Mouse (Mus musculus) embryonic facial prominence, embryonic 14.5 days (tissue): Measurements from ENCODE around the gene Map1a. TPM values are rescaled to one million over a fixed set of nuclear protein-coding genes. Genes with fewer than 3 reads are reported as not detected.

Experiments used
- ATAC-seq: fragments of 200-750 bp; cut with Nextera tagmentation; 2 replicates; pipeline ENCODE4 v1.8.0; 2017; ENCODE audit warnings: low read depth, moderate number of reproducible peaks, moderate TSS enrichment
- DNase-seq: peaks from one replicate; pipeline ENCODE4 v3.0.0-alpha.2; 2015; ENCODE audit warnings: low spot score
- H3K27ac ChIP-seq: fragments of 300-500 bp; sonication (generic); replicated peaks from 2 replicates; pipeline ENCODE4 v1.5.1; 2014; ENCODE audit warnings: low read depth, mild to moderate bottlenecking, low read length, moderate library complexity
- H3K27me3 ChIP-seq: fragments of 300-500 bp; sonication (generic); replicated peaks from 2 replicates; pipeline ENCODE4 v1.6.1; 2014; ENCODE audit warnings: low read length; ENCODE audit not compliant: control insufficient read depth, insufficient read depth
- H3K36me3 ChIP-seq: fragments of 300-500 bp; sonication (generic); 2 replicates; pipeline ENCODE4 v1.6.1; 2014; ENCODE audit warnings: low read length, mixed read lengths; ENCODE audit not compliant: control insufficient read depth, insufficient read depth
- H3K4me1 ChIP-seq: fragments of 300-500 bp; sonication (generic); 2 replicates; pipeline ENCODE4 v1.6.1; 2014; ENCODE audit warnings: antibody characterized with exemption, low read length; ENCODE audit not compliant: control insufficient read depth, insufficient read depth
- H3K4me2 ChIP-seq: fragments of 300-500 bp; sonication (generic); 2 replicates; pipeline ENCODE4 v1.6.1; 2014; ENCODE audit warnings: low read depth, mild to moderate bottlenecking, low read length, moderate library complexity, mixed read lengths
- H3K4me3 ChIP-seq: fragments of 300-500 bp; sonication (generic); 2 replicates; pipeline ENCODE4 v1.5.1; 2014; ENCODE audit warnings: low read depth, mild to moderate bottlenecking, low read length
- H3K9ac ChIP-seq: fragments of 300-500 bp; sonication (generic); 2 replicates; pipeline ENCODE4 v1.6.1; 2014; ENCODE audit warnings: low read depth, mild to moderate bottlenecking, low read length, moderate library complexity, mixed read lengths
- H3K9me3 ChIP-seq: fragments of 300-500 bp; sonication (generic); 2 replicates; pipeline ENCODE4 v1.6.1; 2016; ENCODE audit warnings: low read length; ENCODE audit not compliant: control insufficient read depth
- WGBS: fragments of 180-500 bp; shearing (Covaris S2); extraction: QIAGEN DNeasy Blood & Tissue Kit; methylation state at CpG from one replicate; pipeline ENCODE4 v1.1.7; 2014; 5-methylcytosine and 5-hydroxymethylcytosine counted together
- polyA plus RNA-seq: library from polyadenylated mRNA; unstranded; fragments of >200 nt; fragmentation: Nextera tagmentation; extraction: Ambion mirVana; gene quantifications from 2 replicates; pipeline ENCODE4 v1.2.1, GENCODE M21; 2014

Map1a gene
- polyA plus RNA-seq, 1 experiment from 2014 or later = 10.9 TPM

DNA sequence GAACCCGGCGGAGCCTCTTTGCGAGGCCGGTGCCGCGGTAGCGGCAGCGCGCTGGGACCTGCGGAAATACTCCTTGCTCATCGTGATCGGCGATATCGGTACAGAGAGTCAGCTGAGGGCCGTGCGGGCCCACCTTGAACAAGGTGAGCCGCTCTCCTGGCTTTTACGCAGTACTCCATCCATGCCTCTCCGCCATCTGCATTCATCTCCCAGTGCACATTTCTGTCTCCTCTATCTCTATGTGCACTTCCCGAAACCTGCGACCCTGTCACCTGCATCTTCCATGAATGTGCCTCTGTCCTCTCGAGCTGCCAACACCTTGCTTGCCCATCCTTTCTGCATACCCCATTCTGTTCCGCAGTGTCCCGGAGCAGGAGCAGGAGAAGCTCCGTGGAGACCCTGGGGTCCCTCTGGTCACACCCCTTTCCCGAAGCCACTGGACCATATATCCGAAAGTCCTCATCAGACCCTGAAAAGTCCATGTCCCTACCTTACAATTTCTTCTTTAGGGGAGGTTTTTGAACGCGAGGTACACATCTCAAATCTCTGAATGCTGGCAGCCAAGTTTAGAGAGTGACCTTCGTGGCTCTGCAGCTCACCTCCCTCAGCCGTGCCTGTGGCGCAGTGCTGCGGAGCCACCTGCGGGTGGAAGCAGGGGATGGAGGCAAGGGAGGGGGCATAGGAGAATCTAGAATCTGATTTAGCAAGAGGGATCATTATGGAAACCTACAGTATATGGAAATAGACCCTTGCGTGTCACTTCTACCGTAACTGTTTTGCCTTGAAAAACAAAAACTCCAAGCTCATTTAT, 535 bp downstream of the Map1a start:
- peaks cover 12% of the 10 kb centered on the region for H3K27me3 ChIP-seq
- H3K4me3 ChIP-seq = peak overlapping the region; percentile 55
- no peak for DNase-seq
- peak overlapping the region; percentile 88 for H3K4me2 ChIP-seq
- ATAC-seq = peak; percentile 26; the same call in 1 of the 2 replicates
- H3K9ac ChIP-seq = peak overlapping the region; percentile 56
- WGBS = 4% methylated on average over 25 of the region's 36 CpGs
- no peak overlapping the region for H3K27ac ChIP-seq
- H3K36me3 ChIP-seq = no peaks in the 10 kb centered on the region
- peaks cover 16% of the 10 kb centered on the region for H3K4me1 ChIP-seq
- H3K9me3 ChIP-seq = no peaks in the 10 kb centered on the region

- WGBS = 61% methylated on average over 5 of the region's 5 CpGs
- Histone ChIP-seq H3K9ac (no peak overlapping the region), H3K36me3 (no peaks in the 10 kb centered on the region), H3K4me3 (no peak overlapping the region), H3K27me3 (peaks cover 17% of the 10 kb centered on the region), H3K4me2 (no peak overlapping the region), H3K27ac (no peak overlapping the region), H3K4me1 (peaks cover 24% of the 10 kb centered on the region), H3K9me3 (no peaks in the 10 kb centered on the region)
- ATAC-seq (no peak), DNase-seq (no peak)
Observed at GRCm38 (mm10) chr2:121292316-121293013, 3.1 kb downstream of the Map1a start.

- peak overlapping the region; percentile 50 for H3K4me3 ChIP-seq
- H3K9ac ChIP-seq = 0 out of 2 replicates have a peak overlapping the region, but pooled peaks have one; percentile 62
- H3K36me3 ChIP-seq = 0 out of 2 replicates have a peak, but pooled peaks cover 5% of the 10 kb centered on the region
- H3K9me3 ChIP-seq = no peaks in the 10 kb centered on the region
- peak overlapping the region; percentile 79 for H3K4me2 ChIP-seq
- peaks cover 24% of the 10 kb centered on the region for H3K4me1 ChIP-seq
- no peak for DNase-seq
- H3K27me3 ChIP-seq = peaks cover 26% of the 10 kb centered on the region
- H3K27ac ChIP-seq = no peak overlapping the region
- no peak for ATAC-seq
- WGBS = 18% methylated on average over 4 of the region's 4 CpGs
Observed at GRCm38 (mm10) chr2:121294182-121294581, 4.8 kb downstream of the Map1a start.

- Histone ChIP-seq H3K9me3 (no peaks in the 10 kb centered on the region), H3K9ac (peak overlapping the region; percentile 62), H3K4me1 (peaks cover 22% of the 10 kb centered on the region), H3K27ac (peak overlapping the region; percentile 28; the same call in 1 of the 2 replicates), H3K36me3 (0 out of 2 replicates have a peak, but pooled peaks cover 12% of the 10 kb centered on the region), H3K27me3 (peaks cover 23% of the 10 kb centered on the region), H3K4me2 (peak overlapping the region; percentile 79), H3K4me3 (peak overlapping the region; percentile 50)
- 2% methylated on average over 16 of the region's 18 CpGs for WGBS
- peak; percentile 83 for DNase-seq
- peak; percentile 84 for ATAC-seq
Observed at GRCm38 (mm10) chr2:121294753-121295607, 5.6 kb downstream of the Map1a start.

- Histone ChIP-seq H3K9me3 (no peaks in the 10 kb centered on the region), H3K4me2 (peak overlapping the region; percentile 79), H3K36me3 (peaks cover 21% of the 10 kb centered on the region; the same call in 1 of the 2 replicates), H3K4me1 (peaks cover 19% of the 10 kb centered on the region), H3K27ac (peak overlapping the region; percentile 28; the same call in 1 of the 2 replicates), H3K4me3 (peak overlapping the region; percentile 50), H3K27me3 (peaks cover 16% of the 10 kb centered on the region), H3K9ac (peak overlapping the region; percentile 62)
- DNase-seq (peak; percentile 74), ATAC-seq (peak; percentile 17)
- WGBS = 1% methylated on average over 13 of the region's 15 CpGs
Observed at GRCm38 (mm10) chr2:121295608-121296571, 6.5 kb downstream of the Map1a start.

- H3K27ac ChIP-seq = no peak overlapping the region
- no peak for DNase-seq
- H3K4me1 ChIP-seq = peaks cover 19% of the 10 kb centered on the region
- WGBS = 14% methylated on average over 6 of the region's 6 CpGs
- no peak overlapping the region for H3K9ac ChIP-seq
- no peaks in the 10 kb centered on the region for H3K9me3 ChIP-seq
- H3K4me2 ChIP-seq = peak overlapping the region; percentile 79
- ATAC-seq = no peak
- H3K4me3 ChIP-seq = peak overlapping the region; percentile 50
- H3K36me3 ChIP-seq = peaks cover 27% of the 10 kb centered on the region
- peaks cover 16% of the 10 kb centered on the region for H3K27me3 ChIP-seq
Observed at GRCm38 (mm10) chr2:121296754-121297231, 7.4 kb downstream of the Map1a start.

DNA sequence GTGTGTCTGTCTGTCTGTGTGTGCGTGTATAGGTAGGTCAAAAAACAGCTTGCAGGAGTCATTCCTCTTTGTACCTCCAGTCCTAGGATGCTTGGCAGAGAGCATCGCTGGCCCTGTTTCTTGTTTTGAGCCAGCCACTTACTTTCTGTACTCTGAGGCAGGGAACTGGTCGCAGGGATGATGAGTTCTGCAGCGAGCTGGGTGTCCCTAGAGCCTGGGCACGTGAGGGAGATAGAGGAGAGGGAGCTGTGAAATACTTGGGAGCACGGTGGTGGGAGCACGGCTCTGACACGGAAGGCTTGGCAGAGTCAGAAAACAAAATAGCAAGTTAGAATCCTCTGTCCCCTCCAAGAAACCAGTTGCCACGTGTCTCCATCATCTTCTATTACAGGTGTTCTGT, 8.3 kb downstream of the Map1a start:
- H3K4me2 ChIP-seq = peak overlapping the region; percentile 79
- DNase-seq (no peak), ATAC-seq (no peak)
- H3K9ac ChIP-seq = 0 out of 2 replicates have a peak overlapping the region, but pooled peaks have one; percentile 21
- no peak overlapping the region for H3K4me3 ChIP-seq
- 4% methylated on average over 9 of the region's 9 CpGs for WGBS
- no peaks in the 10 kb centered on the region for H3K9me3 ChIP-seq
- H3K36me3 ChIP-seq = peaks cover 34% of the 10 kb centered on the region
- peaks cover 16% of the 10 kb centered on the region for H3K27me3 ChIP-seq
- peaks cover 19% of the 10 kb centered on the region for H3K4me1 ChIP-seq
- no peak overlapping the region for H3K27ac ChIP-seq
